Mouse (Mus musculus) kidney, embryonic 16.5 days (tissue): ENCODE results near the gene Gm10100. TPM values are rescaled to one million over a fixed set of nuclear protein-coding genes. Genes with fewer than 3 reads are reported as not detected.
"Not testable (repeated sequence)": the region's sequence is repeated elsewhere in the genome, so short reads cannot be mapped to it uniquely, and the experiment has no call there.

Experiments
- ATAC-seq: fragments of 200-750 bp; cut with Nextera tagmentation; 2 replicates; pipeline ENCODE4 v1.8.0; 2017; ENCODE audit warnings: moderate TSS enrichment; ENCODE audit not compliant: low FRiP score, low TSS enrichment
- H3K27ac ChIP-seq: fragments of 300-500 bp; sonication (generic); 2 replicates; pipeline ENCODE4 v1.5.1; 2014; ENCODE audit warnings: low read length
- H3K27me3 ChIP-seq: fragments of 300-500 bp; sonication (generic); 2 replicates; pipeline ENCODE4 v1.6.1; 2014; ENCODE audit warnings: low read length, control low read depth, mixed read lengths; ENCODE audit not compliant: insufficient read depth
- H3K36me3 ChIP-seq: fragments of 300-500 bp; sonication (generic); 2 replicates; pipeline ENCODE4 v1.6.1; 2014; ENCODE audit warnings: low read length, control low read depth, mixed read lengths; ENCODE audit not compliant: insufficient read depth
- H3K4me1 ChIP-seq: fragments of 300-500 bp; sonication (generic); 2 replicates; pipeline ENCODE4 v1.6.1; 2014; ENCODE audit warnings: low read length, control low read depth, mixed read lengths; ENCODE audit not compliant: insufficient read depth
- H3K4me2 ChIP-seq: fragments of 300-500 bp; sonication (generic); replicated peaks from 2 replicates; pipeline ENCODE4 v1.6.1; 2014; ENCODE audit warnings: low read depth, low read length
- H3K4me3 ChIP-seq: fragments of 300-500 bp; sonication (generic); 2 replicates; pipeline ENCODE4 v1.5.1; 2014; ENCODE audit warnings: mild to moderate bottlenecking, low read length
- H3K9ac ChIP-seq: fragments of 300-500 bp; sonication (generic); replicated peaks from 2 replicates; pipeline ENCODE4 v1.6.1; 2014; ENCODE audit warnings: low read length
- H3K9me3 ChIP-seq: fragments of 300-500 bp; sonication (generic); 2 replicates; pipeline ENCODE4 v1.6.1; 2016; ENCODE audit warnings: low read length, control low read depth
- WGBS: fragments of 180-500 bp; shearing (Covaris S2); extraction: QIAGEN DNeasy Blood & Tissue Kit; methylation state at CpG from one replicate; pipeline ENCODE4 v1.1.7; 2014; 5-methylcytosine and 5-hydroxymethylcytosine counted together
- polyA plus RNA-seq: library from polyadenylated mRNA; unstranded; fragments of >200 nt; fragmentation: Nextera tagmentation; extraction: Ambion mirVana; gene quantifications from 2 replicates; pipeline ENCODE4 v1.2.1, GENCODE M21; 2015

Gm10100 gene
- not detected in 2 replicates for polyA plus RNA-seq

- Histone ChIP-seq H3K9me3 (no peaks in the 10 kb centered on the region), H3K4me1 (no peaks in the 10 kb centered on the region), H3K27me3 (no peaks in the 10 kb centered on the region), H3K27ac (no peak within 1 kb of the TSS), H3K9ac (no peak within 1 kb of the TSS), H3K4me2 (no peak within 1 kb of the TSS), H3K4me3 (no peak within 1 kb of the TSS), H3K36me3 (no peaks in the 10 kb centered on the region)
- ATAC-seq: no peak
- 45% methylated on average over 3 of the region's 3 CpGs for WGBS
Measured at GRCm38 (mm10) chr10:77726186-77726585, at the start of gene Gm10100. Gm10100 (plus strand) TSS chr10:77726486.

- no peak for ATAC-seq
- Histone ChIP-seq H3K4me2 (peak overlapping the region; percentile 50), H3K27ac (no peak overlapping the region), H3K36me3 (no peaks in the 10 kb centered on the region), H3K9me3 (no peaks in the 10 kb centered on the region), H3K9ac (0 out of 2 replicates have a peak overlapping the region, but pooled peaks have one; percentile 3), H3K4me1 (peaks cover 8% of the 10 kb centered on the region), H3K4me3 (peak overlapping the region; percentile 38), H3K27me3 (peaks cover 29% of the 10 kb centered on the region)
- WGBS: under 1% methylated on average over 35 of the region's 35 CpGs
Measured at GRCm38 (mm10) chr10:77677562-77677961, 48.7 kb upstream of the Gm10100 start.

- Histone ChIP-seq H3K4me3 (no peak overlapping the region), H3K27ac (no peak overlapping the region), H3K9ac (no peak overlapping the region), H3K36me3 (no peaks in the 10 kb centered on the region), H3K9me3 (no peaks in the 10 kb centered on the region), H3K27me3 (peaks cover 47% of the 10 kb centered on the region), H3K4me2 (no peak overlapping the region), H3K4me1 (0 out of 2 replicates have a peak, but pooled peaks cover 2% of the 10 kb centered on the region)
- no peak for ATAC-seq
- 85% methylated on average over 7 of the region's 7 CpGs for WGBS
Measured at GRCm38 (mm10) chr10:77682994-77683393, 43.3 kb upstream of the Gm10100 start.

GRCm38 (mm10) chr10:77684181-77684580, 42.1 kb upstream of the Gm10100 start:
- Histone ChIP-seq H3K4me1 (0 out of 2 replicates have a peak, but pooled peaks cover 2% of the 10 kb centered on the region), H3K4me3 (no peak overlapping the region), H3K36me3 (no peaks in the 10 kb centered on the region), H3K9me3 (no peaks in the 10 kb centered on the region), H3K9ac (no peak overlapping the region), H3K4me2 (no peak overlapping the region), H3K27ac (no peak overlapping the region), H3K27me3 (peaks cover 37% of the 10 kb centered on the region)
- no peak for ATAC-seq
- WGBS: 32% methylated on average over 8 of the region's 8 CpGs

GRCm38 (mm10) chr10:77685895-77686664, 40.2 kb upstream of the Gm10100 start, which contains the start of gene Tspear:
Tspear (plus strand) TSS chr10:77686569.
- 3% methylated on average over 22 of the region's 22 CpGs for WGBS
- H3K9ac ChIP-seq: no peak within 1 kb of the TSS
- no peak within 1 kb of the TSS for H3K4me3 ChIP-seq
- no peak within 1 kb of the TSS for H3K4me2 ChIP-seq
- no peak within 1 kb of the TSS for H3K27ac ChIP-seq
- peaks cover 37% of the 10 kb centered on the region for H3K27me3 ChIP-seq
- ATAC-seq: peak; percentile 63; the same call in 1 of the 2 replicates
- 0 out of 2 replicates have a peak, but pooled peaks cover 2% of the 10 kb centered on the region for H3K4me1 ChIP-seq
- no peaks in the 10 kb centered on the region for H3K36me3 ChIP-seq
- H3K9me3 ChIP-seq: no peaks in the 10 kb centered on the region

- H3K9ac ChIP-seq: no peak overlapping the region
- H3K4me2 ChIP-seq: no peak overlapping the region
- ATAC-seq: no peak
Measured at GRCm38 (mm10) chr10:77687021-77687420, 39.3 kb upstream of the Gm10100 start.

GRCm38 (mm10) chr10:77690356-77690807, 35.9 kb upstream of the Gm10100 start, which contains the start of gene Gm19402:
Gm19402 (minus strand) TSS chr10:77690757.
- not testable (repeated sequence) for ATAC-seq, H3K9me3 ChIP-seq, H3K4me1 ChIP-seq, H3K9ac ChIP-seq, H3K4me2 ChIP-seq, H3K36me3 ChIP-seq, H3K4me3 ChIP-seq, H3K27ac ChIP-seq
- 72% methylated on average over 3 of the region's 3 CpGs for WGBS
- H3K27me3 ChIP-seq: peaks cover 22% of the 10 kb centered on the region

More at GRCm38 (mm10) chr10:77687021-77687420, 39.3 kb upstream of the Gm10100 start:
- Histone ChIP-seq H3K27me3 (peaks cover 37% of the 10 kb centered on the region), H3K4me3 (no peak overlapping the region), H3K4me1 (0 out of 2 replicates have a peak, but pooled peaks cover 2% of the 10 kb centered on the region), H3K27ac (no peak overlapping the region), H3K36me3 (no peaks in the 10 kb centered on the region), H3K9me3 (no peaks in the 10 kb centered on the region)
- WGBS: 13% methylated on average over 10 of the region's 10 CpGs

- no peak within 1 kb of the TSS for H3K27ac ChIP-seq
- ATAC-seq: no peak
- no peaks in the 10 kb centered on the region for H3K36me3 ChIP-seq
- H3K4me3 ChIP-seq: no peak within 1 kb of the TSS
- no peaks in the 10 kb centered on the region for H3K27me3 ChIP-seq
- no peak within 1 kb of the TSS for H3K9ac ChIP-seq
- H3K4me2 ChIP-seq: no peak within 1 kb of the TSS
- WGBS: 30% methylated on average over 4 of the region's 4 CpGs
- no peaks in the 10 kb centered on the region for H3K9me3 ChIP-seq
- H3K4me1 ChIP-seq: no peaks in the 10 kb centered on the region
Measured at GRCm38 (mm10) chr10:77697133-77697532, 29.2 kb upstream of the Gm10100 start, which contains the start of gene Gm9508. Gm9508 (minus strand) TSS chr10:77697233.

- Histone ChIP-seq H3K27me3 (no peaks in the 10 kb centered on the region), H3K9me3 (peaks cover 12% of the 10 kb centered on the region), H3K4me2 (no peak within 1 kb of the TSS), H3K4me3 (no peak within 1 kb of the TSS), H3K27ac (no peak within 1 kb of the TSS), H3K9ac (no peak within 1 kb of the TSS), H3K36me3 (no peaks in the 10 kb centered on the region), H3K4me1 (no peaks in the 10 kb centered on the region)
- no peak for ATAC-seq
- 92% methylated on average over 1 of the region's 1 CpGs for WGBS
Measured at GRCm38 (mm10) chr10:77706326-77706725, 20.0 kb upstream of the Gm10100 start, which contains the start of gene Gm10272. Gm10272 (plus strand) TSS chr10:77706626.

GRCm38 (mm10) chr10:77709831-77710230, 16.5 kb upstream of the Gm10100 start:
- Histone ChIP-seq H3K9me3 (0 out of 2 replicates have a peak, but pooled peaks cover 3% of the 10 kb centered on the region), H3K4me3 (no peak overlapping the region), H3K27me3 (no peaks in the 10 kb centered on the region), H3K27ac (no peak overlapping the region), H3K9ac (no peak overlapping the region), H3K4me1 (no peaks in the 10 kb centered on the region), H3K4me2 (no peak overlapping the region), H3K36me3 (no peaks in the 10 kb centered on the region)
- 76% methylated on average over 3 of the region's 3 CpGs for WGBS
- no peak for ATAC-seq
